Mouse (Mus musculus) embryonic fibroblast, embryonic 13.5 days (primary cell): Measurements from ENCODE around the gene Nup50.

Source experiments
- CTCF ChIP-seq: IDR thresholded peaks from 2 replicates; pipeline ENCODE4 v1.5.1; 2011; ENCODE audit warnings: mild to moderate bottlenecking, control low read depth, low read length, moderate library complexity, borderline replicate concordance; ENCODE audit not compliant: insufficient read depth
- POLR2A ChIP-seq: IDR thresholded peaks from 2 replicates; pipeline ENCODE4 v1.6.1; 2011; ENCODE audit warnings: low read depth, mild to moderate bottlenecking, control low read depth, low read length, moderate library complexity

DNA sequence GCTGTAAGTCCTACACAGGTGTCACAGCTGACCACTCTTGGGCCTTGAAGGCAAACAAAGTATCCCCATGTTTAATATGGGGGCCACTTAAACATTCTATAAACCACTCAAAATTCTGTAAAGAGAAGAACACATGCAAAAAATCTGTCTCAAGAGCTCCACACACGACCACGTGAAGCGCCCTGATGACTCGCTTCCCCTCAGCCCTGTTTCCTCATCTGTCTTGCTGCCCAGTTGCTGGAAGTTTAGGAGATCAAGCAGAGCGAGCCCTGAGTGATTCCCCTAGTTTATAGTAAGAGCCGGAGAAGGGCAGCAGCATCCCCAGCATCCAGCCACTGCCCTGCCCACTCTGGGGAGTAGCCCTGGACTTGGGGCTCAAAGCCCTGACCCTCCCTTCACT is 36.7 kb downstream of the Nup50 start:
- TF ChIP-seq CTCF (no peak), POLR2A (no peak)
